Mouse (Mus musculus) liver, embryonic 11.5 days (tissue): ENCODE data around the gene Ormdl2. TPM values are rescaled to one million over a fixed set of nuclear protein-coding genes. Genes with fewer than 3 reads are reported as not detected.
A peak's percentile ranks its signal among the peaks of the same experiment; 100 is the strongest.

Source experiments
- ATAC-seq: fragments of 200-750 bp; cut with Nextera tagmentation; replicated peaks from 2 replicates; pipeline ENCODE4 v1.8.0; 2017; ENCODE audit warnings: moderate number of reproducible peaks, mild to moderate bottlenecking, moderate TSS enrichment, moderate library complexity; ENCODE audit not compliant: low FRiP score
- DNase-seq: peaks from one replicate; pipeline ENCODE4 v3.0.0-alpha.2; 2017; ENCODE audit warnings: low spot score
- H3K27ac ChIP-seq: fragments of 300-500 bp; sonication (generic); 2 replicates; pipeline ENCODE4 v1.5.1; 2014; ENCODE audit warnings: mild to moderate bottlenecking, low read depth, low read length, control low read depth
- H3K27me3 ChIP-seq: fragments of 300-500 bp; sonication (generic); replicated peaks from 2 replicates; pipeline ENCODE4 v1.6.1; 2014; ENCODE audit warnings: low read length, mixed read lengths; ENCODE audit not compliant: control insufficient read depth, insufficient read depth
- H3K36me3 ChIP-seq: fragments of 300-500 bp; sonication (generic); 2 replicates; pipeline ENCODE4 v1.6.1; 2014; ENCODE audit warnings: mild to moderate bottlenecking, low read length, moderate library complexity, mixed read lengths; ENCODE audit not compliant: control insufficient read depth, insufficient read depth
- H3K4me1 ChIP-seq: fragments of 300-500 bp; sonication (generic); replicated peaks from 2 replicates; pipeline ENCODE4 v1.6.1; 2014; ENCODE audit warnings: low read length, mixed read lengths; ENCODE audit not compliant: control insufficient read depth, insufficient read depth
- H3K4me2 ChIP-seq: fragments of 300-500 bp; sonication (generic); 2 replicates; pipeline ENCODE4 v1.6.1; 2014; ENCODE audit warnings: mild to moderate bottlenecking, control low read depth, moderate library complexity
- H3K4me3 ChIP-seq: fragments of 300-500 bp; sonication (generic); 2 replicates; pipeline ENCODE4 v1.5.1; 2014; ENCODE audit warnings: low read depth, low read length, control low read depth
- H3K9ac ChIP-seq: fragments of 300-500 bp; sonication (generic); 2 replicates; pipeline ENCODE4 v1.6.1; 2014; ENCODE audit warnings: low read depth, low read length, control low read depth
- H3K9me3 ChIP-seq: fragments of 300-500 bp; sonication (generic); 2 replicates; pipeline ENCODE4 v1.6.1; 2016; ENCODE audit warnings: low read length, inconsistent platforms, mixed read lengths; ENCODE audit not compliant: control insufficient read depth
- WGBS: fragments of 180-500 bp; shearing (Covaris S2); extraction: QIAGEN DNeasy Blood & Tissue Kit; methylation state at CpG from one replicate; pipeline ENCODE4 v1.1.7; 2014; 5-methylcytosine and 5-hydroxymethylcytosine counted together
- polyA plus RNA-seq: library from polyadenylated mRNA; unstranded; fragments of >200 nt; fragmentation: Nextera tagmentation; extraction: Ambion mirVana; gene quantifications from 2 replicates; pipeline ENCODE4 v1.2.1, GENCODE M21; 2014

Gene Ormdl2
- polyA plus RNA-seq, 1 experiment from 2014 or later: 114 TPM

DNA sequence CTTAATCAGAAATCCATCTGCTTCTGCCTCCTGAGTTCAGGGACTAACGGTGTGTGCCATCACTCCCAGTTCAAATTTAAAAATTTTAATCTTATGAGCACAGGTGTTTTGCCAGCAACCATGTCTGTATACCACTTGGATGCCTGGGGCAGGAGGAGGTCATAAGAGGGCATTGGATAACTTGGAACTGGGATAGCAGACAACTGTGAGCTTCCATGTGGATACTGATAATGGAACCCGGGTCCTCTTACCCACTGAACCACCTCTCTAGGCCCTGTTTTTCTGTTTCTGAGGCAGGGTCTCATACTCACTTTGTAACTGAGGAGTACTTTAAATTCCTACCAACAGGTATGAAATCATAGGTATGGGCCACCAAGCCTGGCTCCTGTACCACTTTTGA is 43.0 kb downstream of the Ormdl2 start:
- Histone ChIP-seq H3K36me3 (no peaks in the 10 kb centered on the region), H3K4me3 (no peak overlapping the region), H3K4me1 (peaks cover 3% of the 10 kb centered on the region; the same call in 1 of the 2 replicates), H3K9ac (no peak overlapping the region), H3K9me3 (no peaks in the 10 kb centered on the region), H3K27me3 (no peaks in the 10 kb centered on the region), H3K27ac (no peak overlapping the region), H3K4me2 (no peak overlapping the region)
- ATAC-seq (no peak), DNase-seq (no peak)
- 89% methylated on average over 2 of the region's 2 CpGs for WGBS

DNA sequence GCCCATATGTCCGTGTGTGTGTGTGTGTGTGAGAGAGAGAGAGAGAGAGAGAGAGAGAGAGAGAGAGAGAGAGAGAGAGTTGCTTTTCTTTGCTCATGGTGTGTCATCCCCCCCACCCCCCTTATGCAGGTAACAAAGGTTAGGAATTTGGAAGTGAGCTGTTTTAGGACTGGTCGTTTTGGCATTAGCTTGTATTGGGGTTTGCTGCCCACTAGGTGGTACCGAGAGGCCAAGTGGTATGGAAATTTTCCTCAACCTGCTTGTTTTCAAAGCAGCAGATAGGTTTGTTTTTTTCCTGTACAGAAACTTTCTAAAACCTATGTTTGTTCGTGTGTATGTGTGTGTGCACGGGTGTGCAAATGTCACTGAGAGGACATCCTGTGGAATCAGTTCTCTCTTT is 47.8 kb downstream of the Ormdl2 start:
- H3K4me1 ChIP-seq: peaks cover 3% of the 10 kb centered on the region; the same call in 1 of the 2 replicates
- no peaks in the 10 kb centered on the region for H3K27me3 ChIP-seq
- H3K4me3 ChIP-seq: no peak overlapping the region
- H3K4me2 ChIP-seq: no peak overlapping the region
- H3K27ac ChIP-seq: no peak overlapping the region
- H3K36me3 ChIP-seq: no peaks in the 10 kb centered on the region
- H3K9ac ChIP-seq: no peak overlapping the region
- 25% methylated on average over 5 of the region's 5 CpGs for WGBS
- 0 out of 2 replicates have a peak, but pooled peaks have one; percentile 37 for ATAC-seq
- DNase-seq: no peak
- H3K9me3 ChIP-seq: no peaks in the 10 kb centered on the region

DNA sequence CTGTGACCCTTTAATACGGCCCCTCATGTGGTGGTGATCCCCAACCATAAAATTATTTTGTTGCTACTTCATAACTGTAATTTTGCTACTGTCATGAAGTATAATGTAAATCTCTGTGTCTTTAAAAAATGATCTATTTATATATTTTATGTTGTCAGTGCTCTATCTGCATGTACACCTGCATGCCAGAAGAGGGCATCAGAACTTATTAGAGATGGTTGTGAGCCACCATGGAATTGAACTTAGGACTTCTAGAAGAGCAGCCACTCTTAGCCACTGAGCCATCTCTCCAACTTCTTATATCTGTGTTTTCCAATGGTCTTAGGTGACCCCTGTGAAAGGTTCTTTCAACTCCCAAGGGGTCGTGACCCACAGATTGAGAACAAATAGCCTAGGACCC is 48.5 kb downstream of the Ormdl2 start:
- WGBS: 61% methylated on average over 2 of the region's 2 CpGs
- Histone ChIP-seq H3K4me2 (no peak overlapping the region), H3K4me1 (peaks cover 3% of the 10 kb centered on the region; the same call in 1 of the 2 replicates), H3K27ac (no peak overlapping the region), H3K36me3 (no peaks in the 10 kb centered on the region), H3K4me3 (no peak overlapping the region), H3K9ac (no peak overlapping the region), H3K27me3 (no peaks in the 10 kb centered on the region), H3K9me3 (no peaks in the 10 kb centered on the region)
- DNase-seq (no peak), ATAC-seq (peak; percentile 43; the same call in 1 of the 2 replicates)

Other genes with a start within 250 kb of the Ormdl2 start
- gene Erbb3, start 232.0 kb downstream of the Ormdl2 start, polyA plus RNA-seq: 3.0 and 3.7 TPM in 2 replicates
- gene Rps26, start 194.9 kb downstream of the Ormdl2 start, polyA plus RNA-seq: 848 and 955 TPM in 2 replicates
- gene Ikzf4, start 175.7 kb downstream of the Ormdl2 start, polyA plus RNA-seq: 0.96 and 1.3 TPM in 2 replicates
- 12.4 and 12.5 TPM in 2 replicates for gene Suox, start 147.6 kb downstream of the Ormdl2 start, polyA plus RNA-seq
- 46.9 and 47.1 TPM in 2 replicates for gene Rab5b, start 125.4 kb downstream of the Ormdl2 start, polyA plus RNA-seq
- 0.83 and 0.85 TPM in 2 replicates for gene Pmel, start 117.5 kb downstream of the Ormdl2 start, polyA plus RNA-seq
- gene Cdk2, start 116.6 kb downstream of the Ormdl2 start, polyA plus RNA-seq: 102 and 117 TPM in 2 replicates
- 4.6 and 5.5 TPM in 2 replicates for gene Dgka, start 76.8 kb downstream of the Ormdl2 start, polyA plus RNA-seq
- 40.1 and 42.1 TPM in 2 replicates for gene Pym1, start 73.8 kb downstream of the Ormdl2 start, polyA plus RNA-seq
- 9.2 and 10.2 TPM in 2 replicates for gene Mmp19, start 30.7 kb downstream of the Ormdl2 start, polyA plus RNA-seq
- 32.5 and 34.1 TPM in 2 replicates for gene Dnajc14, start 17.6 kb downstream of the Ormdl2 start, polyA plus RNA-seq
- 8.1 and 8.8 TPM in 2 replicates for gene Tmem198b, start 17.3 kb downstream of the Ormdl2 start, polyA plus RNA-seq
- gene Sarnp, start 4.3 kb downstream of the Ormdl2 start, polyA plus RNA-seq: 229 and 250 TPM in 2 replicates
- 3.3 and 3.5 TPM in 2 replicates for gene Gdf11, start 70.1 kb upstream of the Ormdl2 start, polyA plus RNA-seq
- 193 and 198 TPM in 2 replicates for gene Cd63, start 79.3 kb upstream of the Ormdl2 start, polyA plus RNA-seq
- 11.1 and 13.1 TPM in 2 replicates for gene Rdh5, start 101.2 kb upstream of the Ormdl2 start, polyA plus RNA-seq
- 128 and 140 TPM in 2 replicates for gene Bloc1s1, start 102.4 kb upstream of the Ormdl2 start, polyA plus RNA-seq
- 0.14 and 0.21 TPM in 2 replicates for gene Itga7, start 112.2 kb upstream of the Ormdl2 start, polyA plus RNA-seq
- not detected in 2 replicates for gene Mettl7b, start 139.3 kb upstream of the Ormdl2 start, polyA plus RNA-seq
- not detected in 2 replicates for gene Olfr9, start 167.8 kb upstream of the Ormdl2 start, polyA plus RNA-seq
- gene Olfr763, start 189.1 kb upstream of the Ormdl2 start, polyA plus RNA-seq: not detected in 2 replicates
- not detected in 2 replicates for gene Olfr764-ps1, start 218.3 kb upstream of the Ormdl2 start, polyA plus RNA-seq
- gene Olfr765, start 228.4 kb upstream of the Ormdl2 start, polyA plus RNA-seq: not detected in 2 replicates
- not detected in 2 replicates for gene Olfr766-ps1, start 247.3 kb upstream of the Ormdl2 start, polyA plus RNA-seq